Mouse (Mus musculus): ENCODE measurements at regions not wholly inside any gene's neighbourhood (a gene's known extent, or its start where the extent isn't known, plus 50 kb on each side); places are given as distances from the start of the nearest gene placed in this dataset.

DNA sequence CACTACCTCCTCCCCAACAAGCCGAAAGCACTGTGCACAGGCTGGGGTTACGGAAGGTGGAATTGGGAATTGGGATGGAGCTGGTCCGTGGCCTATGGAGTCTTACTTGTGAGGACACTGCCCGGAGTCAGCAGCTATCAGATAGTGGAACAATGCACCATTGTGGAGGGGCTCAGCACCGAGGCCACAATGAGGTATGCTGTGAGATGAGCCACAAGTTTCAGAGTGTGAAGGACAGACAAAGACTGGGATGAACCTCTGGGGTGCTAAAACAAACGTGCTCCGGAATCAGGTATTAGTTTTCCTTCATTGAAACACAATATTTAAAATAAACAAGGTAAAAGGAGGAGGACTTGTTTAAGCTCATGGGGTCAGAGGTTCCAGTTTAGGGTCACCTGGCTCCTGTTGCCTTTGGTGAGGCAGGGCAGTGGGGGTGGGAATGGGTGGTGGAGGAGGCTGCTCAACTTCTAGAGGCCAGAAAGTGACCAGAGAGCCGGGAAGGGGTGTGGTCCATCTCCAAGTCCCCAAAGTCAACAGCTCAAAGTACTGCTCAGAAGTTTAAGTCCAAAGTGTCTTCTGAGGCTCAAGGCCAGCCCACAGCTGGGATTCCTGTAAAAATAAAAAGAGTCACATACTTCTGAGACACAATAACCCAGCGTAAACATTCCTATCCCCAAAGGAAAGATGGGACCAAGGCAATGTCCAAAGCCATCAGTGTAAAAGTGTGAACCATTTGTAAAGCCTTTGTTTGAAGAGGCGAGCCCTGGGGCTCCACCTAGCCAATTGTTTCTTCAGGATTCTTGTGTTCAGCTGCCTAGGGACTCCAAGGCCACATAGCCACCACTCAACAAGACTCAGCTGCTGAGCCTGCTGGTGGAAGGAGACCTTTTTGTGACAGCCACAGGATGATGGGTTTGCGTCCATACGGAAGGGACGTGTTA, 80.1 kb downstream of the Gm525 start:
- DNase-seq (ENCODE audit: low spot score in 2 of 2): no peak

DNA sequence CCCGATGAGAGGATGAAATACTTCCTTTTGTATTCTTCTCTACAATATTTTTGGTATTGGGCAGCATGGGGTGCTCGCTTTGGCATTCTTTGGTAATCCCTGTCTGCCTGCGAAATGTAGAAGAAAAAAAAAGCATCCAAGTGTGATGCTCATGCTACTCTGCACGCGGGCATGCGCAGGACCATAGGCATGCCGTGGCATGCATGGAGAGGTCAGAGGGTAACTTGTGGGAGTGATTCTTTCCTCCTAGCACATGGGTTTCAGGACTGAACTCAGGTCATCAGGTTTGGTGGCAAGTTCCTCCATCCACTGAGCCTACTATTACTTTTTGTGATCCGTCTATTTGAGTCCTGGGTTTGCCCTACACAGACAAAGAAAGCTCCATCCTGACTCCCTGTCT, 74.3 kb downstream of the Gm525 start:
- DNase-seq (ENCODE audit: low spot score in 2 of 2): no peak

DNA sequence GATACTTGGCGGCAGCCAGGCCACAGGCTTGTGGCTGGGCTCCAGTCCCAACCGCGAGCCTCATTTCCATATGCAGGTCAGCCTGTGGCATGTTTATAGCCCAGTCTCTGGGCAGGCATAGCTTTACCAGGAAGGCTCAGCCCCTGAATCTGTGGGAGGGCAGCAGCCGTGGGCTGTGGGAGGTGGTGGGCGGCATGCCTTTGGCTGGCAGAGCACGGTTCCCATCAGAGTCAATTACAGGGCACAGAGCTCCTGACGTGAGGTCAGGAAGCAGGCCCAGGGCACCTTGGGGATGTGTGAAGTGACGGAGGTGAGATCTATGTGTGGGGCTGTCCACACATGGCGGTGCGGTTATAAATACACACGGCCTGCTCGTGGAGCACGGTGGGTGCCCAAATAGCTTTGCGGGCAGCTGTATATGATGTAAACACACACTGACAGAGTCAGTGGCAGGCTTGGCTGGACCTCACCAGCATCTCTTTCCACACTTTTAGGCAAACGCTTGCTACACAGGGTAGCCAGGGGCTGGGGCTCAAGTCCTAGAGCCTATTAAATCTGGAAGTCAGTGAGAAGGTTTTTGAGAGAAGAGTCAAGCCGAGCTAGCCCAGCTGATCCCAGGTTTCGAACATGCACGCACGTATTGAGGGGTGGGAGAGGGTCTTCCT, 71.8 kb downstream of the Gm525 start:
- no peak for DNase-seq (ENCODE audit: low spot score in 2 of 2)

DNA sequence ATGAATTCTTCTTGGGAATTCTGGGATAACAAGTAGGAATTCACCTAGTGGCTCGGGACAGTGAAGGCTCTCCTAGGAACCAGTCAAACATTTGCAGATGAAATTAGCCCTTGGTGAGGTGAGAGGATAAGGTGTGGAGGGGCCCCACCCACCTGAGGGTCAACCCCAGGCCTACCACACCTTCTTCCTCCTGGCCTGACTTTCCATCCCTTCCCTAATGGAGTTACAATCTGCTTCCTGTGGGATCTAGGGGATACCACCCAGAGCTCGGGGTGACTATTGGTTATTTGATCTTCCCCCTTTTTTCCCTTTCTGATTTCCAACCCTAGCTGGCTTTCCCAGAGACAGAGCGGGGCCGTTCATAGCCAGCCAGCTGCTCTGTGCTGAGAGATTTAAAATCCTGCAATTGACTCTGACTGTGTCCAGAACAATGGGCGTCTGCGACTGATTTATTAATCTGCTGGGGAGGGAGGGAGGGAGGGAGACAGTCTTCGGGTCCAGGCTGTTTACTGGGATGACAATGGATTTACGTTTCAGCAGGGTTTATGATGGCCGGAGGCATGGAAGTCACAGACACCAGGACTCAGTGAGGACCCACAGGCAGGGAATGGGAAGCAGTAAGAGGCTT, 69.0 kb downstream of the Gm525 start:
- no peak for DNase-seq (ENCODE audit: low spot score in 2 of 2)

Measured in layer of hippocampus, postnatal 14 days (tissue).